Mouse (Mus musculus) natural killer cell, adult 2 months (primary cell): ENCODE data around the gene Zfp72.

ENCODE experiments used
- DNase-seq, 2 experiments: peaks; one replicate each; pipeline ENCODE4 v3.0.0; 2022; ENCODE audit warnings: low spot score in 2 of 2

Gene Zfp72

DNA sequence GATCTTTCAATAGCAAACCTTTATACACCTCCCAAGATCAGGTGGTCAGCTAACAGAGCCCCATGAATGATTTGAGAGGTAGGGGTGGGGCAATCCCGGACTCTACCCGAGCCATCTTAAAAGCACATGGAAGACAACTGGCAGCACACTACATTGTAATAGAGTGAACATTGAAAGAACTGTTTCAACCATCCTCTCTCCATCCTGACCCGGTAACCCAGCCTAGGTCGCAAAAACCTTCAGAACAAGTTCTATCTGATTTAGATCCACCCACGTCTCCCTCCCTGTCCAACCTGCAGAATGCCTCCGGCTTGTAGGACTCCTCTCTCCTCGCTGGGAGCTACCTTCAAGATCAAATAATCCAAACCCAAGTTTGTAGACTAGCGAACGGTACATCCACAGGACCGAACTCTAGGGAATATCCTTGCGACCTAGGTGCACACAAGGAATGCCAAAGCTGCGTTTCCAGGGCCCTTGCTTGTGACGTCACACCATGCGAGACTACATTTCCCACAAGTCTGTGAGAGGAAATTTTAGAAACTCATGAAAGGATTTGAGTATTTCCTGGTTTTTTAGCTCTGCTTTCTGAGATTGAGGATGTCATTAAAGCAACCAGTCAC lies at the start of gene Zfp72:
Gene Zfp72 (minus strand): TSS at position 466 of the 620 bp plus-strand sequence.
- peak; percentile 48 to 51 for DNase-seq

DNA sequence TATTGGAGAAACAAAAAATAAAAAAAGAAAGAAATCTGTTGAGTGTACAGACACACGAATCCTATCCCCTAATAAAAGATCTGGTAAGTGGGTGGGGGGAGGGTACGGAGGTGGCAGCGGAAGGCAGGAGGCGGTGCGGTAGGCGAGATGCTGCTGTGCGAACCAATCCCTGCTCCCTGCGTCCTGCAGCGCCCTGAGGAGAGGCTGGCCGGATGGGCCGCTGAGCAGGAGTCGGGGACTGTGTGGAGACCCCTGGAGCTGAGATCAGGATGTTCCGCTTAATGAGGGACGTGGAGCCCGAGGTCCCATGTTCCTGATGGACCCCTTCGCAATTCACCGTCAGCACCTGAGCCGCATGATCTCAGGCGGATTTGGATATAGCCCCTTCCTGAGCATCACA lies 49.3 kb upstream of the Zfp72 start:
- DNase-seq, result no peak

DNA sequence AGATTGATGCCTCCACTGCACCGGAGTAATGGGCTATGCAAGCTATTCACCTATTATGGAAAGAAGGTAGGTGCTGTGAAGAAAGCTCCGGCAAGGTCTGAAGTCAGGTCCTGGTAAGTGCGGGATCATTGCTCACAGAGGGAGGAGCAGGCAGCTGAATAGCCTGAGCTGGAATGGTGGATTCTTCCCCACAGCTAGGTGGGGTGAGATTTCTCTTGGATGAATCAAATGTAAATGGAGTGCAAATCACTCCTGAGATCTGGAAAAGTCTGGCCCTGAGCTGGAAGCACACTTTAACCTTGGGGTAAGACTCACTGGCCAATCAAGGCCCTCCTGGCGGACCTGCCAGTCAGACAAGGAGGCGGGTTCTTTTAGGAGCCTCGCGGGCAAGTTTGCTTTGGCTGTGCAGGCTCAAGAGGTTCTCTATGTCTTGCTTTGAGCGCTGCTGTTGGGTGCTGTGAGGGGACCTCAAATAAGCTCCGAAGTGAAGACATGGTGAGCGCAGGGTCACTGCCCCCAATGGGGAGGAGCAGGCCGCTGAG lies 8.7 kb upstream of the Zfp72 start, which contains the start of gene Ftl1-ps1:
Gene Ftl1-ps1 (plus strand): TSS at position 397 of the 542 bp plus-strand sequence.
- no peak for DNase-seq

DNA sequence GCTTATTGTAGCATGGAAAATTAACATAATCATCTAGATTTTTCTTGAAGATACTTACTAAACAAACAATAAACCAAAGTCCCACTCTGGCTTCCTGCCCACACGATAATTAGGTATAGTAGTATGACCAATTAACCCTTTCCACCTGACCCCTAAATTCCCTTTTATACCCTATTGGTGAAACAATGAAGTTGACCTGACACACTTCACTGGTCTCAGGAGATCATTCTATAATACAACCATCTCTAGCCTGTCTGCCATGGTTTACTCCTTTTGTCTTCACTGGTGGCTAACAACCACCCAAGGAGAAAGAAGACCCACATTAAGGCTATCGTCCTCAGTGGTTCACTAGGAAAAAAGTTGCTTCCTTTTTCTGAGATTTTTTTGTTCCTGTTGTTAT lies 520 bp upstream of the Zfp72 start:
- no peak for DNase-seq

DNA sequence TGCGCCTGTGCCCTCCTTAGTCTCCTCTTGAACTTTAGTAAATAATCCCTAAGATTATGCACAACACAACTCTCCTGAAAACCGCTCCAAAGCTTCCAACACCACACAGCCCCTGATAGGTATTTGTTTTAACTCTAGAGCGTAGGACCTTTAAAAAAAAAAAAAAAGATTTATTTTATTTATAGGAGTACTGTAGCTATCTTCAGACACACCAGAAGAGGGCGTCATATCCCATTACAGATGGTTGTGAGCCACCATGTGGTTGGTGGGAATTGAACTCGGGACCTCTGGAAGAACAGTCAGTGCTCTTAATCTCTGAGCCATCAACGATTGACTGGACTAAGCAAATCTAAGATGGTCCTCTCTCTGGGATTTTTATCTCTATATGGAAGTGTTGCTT lies 906 bp downstream of the Zfp72 start:
- DNase-seq, result no peak

DNA sequence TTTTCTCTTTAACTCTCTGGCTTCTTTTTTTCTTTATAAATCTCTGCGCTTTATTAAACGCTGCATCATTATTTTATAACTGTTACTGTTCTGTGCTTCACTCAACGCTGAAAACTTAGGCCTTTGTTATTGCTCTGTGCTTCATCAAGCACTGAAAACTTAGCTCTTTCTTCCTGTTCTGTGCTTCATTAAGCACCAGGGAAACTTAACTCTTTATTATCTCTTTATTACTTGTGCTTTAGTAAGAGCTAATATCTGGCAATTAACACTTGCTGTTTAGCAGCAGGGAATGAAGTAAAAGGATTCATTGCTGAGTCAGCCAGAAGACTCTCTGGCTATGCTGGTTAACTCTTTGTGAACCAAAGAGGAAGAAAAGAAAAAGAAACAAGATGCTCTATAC lies 8.3 kb downstream of the Zfp72 start:
- DNase-seq, result no peak

DNA sequence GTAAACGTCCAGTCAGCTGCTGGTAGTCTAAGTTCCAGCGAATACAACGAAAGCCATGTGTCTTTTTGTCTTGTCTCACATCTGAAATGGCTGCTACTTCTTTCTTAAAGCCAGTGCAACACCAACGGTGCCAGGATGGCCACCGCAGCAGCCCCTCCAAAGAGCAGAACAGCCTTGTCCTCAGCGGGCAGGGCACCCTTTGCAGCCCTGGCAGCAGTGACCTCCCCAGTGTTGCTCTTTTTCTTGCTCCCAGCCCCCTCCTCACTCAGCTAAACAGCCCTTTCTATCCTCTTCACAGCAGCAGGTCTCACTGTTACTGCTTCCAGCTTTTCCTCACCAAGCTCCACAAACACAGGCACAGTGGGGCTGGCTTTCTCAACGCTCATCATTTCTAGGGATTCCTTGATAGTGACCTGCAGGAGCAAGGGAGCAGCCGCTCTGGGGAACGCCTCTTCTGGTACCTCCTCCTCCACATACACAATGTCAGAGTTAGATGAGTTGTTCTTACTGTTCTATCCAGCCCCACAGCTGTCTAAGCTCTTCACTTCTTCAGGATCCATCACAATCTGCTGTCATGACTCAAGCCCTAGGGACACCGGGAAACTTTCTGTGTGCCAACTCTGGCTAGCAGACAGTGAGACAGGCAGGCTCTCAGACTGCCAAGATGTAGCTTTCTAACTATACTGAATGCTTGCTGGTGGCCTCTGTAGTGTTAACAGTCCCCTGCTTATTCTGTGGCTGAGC lies 8.9 kb downstream of the Zfp72 start:
- DNase-seq, result no peak

DNA sequence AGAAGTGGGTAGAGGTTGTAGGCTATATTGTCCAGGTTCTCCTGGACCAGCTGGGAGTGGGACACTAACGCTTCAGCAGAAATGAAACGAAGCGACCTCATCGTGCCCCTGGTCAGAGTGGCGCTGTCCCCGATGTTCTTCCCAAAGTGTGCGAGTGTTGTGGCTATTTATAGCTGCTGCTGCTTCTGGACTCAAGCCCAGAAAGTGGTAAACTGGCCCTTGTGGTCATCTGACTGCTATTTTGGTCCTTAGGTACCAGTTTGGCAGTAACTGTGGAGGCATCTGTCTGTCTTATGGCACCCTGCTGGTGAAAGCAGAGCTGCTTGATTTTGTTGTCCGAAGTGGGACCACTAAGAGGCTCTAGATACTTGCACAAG lies 26.8 kb downstream of the Zfp72 start, which contains the start of gene Lrrc14b:
Gene Lrrc14b (minus strand): TSS at position 147 of the 377 bp plus-strand sequence.
- no peak for DNase-seq

DNA sequence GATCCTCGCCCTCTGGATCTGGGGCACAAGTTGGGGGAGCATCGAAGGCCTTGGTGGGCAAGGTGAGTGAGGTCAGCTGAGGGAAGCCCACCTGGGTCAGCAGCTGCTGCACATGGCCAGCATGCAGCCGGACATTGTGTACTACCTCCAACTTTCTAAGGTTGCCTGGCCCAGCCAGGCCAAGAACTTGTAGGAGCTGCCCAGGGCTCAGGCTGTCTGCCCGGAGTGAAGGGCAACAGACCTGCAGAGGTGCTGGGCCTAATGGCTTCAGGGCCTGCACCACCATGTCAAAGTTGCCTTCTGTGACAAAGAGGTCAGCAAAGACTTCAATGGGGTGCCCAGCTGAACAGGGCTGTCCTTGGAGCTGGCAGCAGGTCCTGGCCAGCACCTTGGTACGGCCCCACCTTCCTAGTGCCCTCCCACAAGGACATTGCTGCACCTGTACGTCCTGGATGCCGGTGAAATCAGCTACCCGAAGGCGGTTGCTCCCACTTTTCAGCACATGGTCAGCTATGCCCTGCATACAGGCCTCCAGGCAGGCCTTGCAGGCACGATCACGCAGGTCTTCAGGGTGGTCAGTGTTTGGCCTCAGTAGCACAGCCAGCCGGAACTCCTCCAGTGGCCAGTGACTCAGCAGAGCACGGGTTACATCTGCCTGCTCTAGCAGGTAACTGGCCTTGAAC lies 27.3 kb downstream of the Zfp72 start:
- no peak for DNase-seq

DNA sequence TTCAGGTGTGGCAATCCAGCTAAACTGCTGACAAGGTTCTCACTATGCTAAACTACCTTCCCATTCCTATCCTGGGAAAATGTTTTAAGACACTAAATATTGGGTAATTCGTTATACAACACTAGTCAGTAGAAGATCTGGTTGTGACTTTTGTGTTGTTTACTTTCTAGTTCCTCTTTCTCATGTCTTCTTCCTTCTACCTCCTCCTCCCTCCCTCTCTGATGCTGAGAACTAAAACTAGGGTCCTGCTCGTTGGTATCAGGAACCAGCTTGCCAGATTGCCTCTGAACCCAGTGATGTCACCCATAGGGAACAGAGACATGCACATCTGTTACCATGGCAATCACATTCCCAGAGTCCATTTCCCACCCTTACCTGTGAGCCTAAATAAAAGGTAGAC lies 28.4 kb downstream of the Zfp72 start:
- no peak for DNase-seq

DNA sequence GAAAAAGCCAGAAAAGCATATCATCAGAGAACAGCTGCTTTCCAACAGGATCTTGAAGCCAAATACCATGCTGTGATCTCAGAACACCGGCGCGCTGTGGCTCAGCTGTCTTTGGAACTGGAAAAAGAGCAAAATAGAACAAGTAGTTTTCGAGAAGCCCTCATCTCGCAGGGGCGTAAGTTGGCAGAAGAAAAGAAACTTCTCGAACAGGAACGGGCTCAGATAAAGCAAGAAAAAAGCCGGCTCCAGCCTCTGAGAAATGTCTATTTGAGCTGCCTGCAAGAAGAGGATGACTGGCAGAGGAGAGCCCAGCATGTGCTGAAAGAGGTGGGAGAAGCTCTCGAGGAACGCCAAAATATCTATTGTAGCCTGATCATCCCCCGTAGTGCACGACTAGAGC lies 34.1 kb downstream of the Zfp72 start:
- no peak for DNase-seq

DNA sequence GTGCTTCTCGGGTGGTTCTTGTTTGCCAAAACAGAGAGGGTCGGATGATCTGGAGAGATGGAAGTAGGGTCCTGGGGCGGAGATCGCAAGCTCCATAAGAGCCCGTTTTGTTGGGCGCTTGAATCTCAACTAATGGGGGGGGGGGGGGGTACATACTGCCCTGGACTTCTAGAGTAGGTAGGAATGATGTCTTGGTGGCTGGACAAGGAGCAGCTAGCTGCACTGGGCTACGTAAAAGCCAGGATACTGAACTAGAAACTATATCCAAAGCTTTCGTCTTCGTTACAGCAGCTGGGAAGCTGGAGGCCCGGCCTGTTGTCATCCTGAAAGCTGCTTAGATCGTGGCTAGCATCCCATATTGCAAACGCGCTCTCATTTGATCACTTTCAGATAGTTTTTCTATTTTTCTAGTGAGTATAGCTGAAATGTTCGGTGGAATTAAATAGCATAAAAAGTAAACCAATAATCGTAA lies 40.2 kb downstream of the Zfp72 start:
- no peak for DNase-seq

DNA sequence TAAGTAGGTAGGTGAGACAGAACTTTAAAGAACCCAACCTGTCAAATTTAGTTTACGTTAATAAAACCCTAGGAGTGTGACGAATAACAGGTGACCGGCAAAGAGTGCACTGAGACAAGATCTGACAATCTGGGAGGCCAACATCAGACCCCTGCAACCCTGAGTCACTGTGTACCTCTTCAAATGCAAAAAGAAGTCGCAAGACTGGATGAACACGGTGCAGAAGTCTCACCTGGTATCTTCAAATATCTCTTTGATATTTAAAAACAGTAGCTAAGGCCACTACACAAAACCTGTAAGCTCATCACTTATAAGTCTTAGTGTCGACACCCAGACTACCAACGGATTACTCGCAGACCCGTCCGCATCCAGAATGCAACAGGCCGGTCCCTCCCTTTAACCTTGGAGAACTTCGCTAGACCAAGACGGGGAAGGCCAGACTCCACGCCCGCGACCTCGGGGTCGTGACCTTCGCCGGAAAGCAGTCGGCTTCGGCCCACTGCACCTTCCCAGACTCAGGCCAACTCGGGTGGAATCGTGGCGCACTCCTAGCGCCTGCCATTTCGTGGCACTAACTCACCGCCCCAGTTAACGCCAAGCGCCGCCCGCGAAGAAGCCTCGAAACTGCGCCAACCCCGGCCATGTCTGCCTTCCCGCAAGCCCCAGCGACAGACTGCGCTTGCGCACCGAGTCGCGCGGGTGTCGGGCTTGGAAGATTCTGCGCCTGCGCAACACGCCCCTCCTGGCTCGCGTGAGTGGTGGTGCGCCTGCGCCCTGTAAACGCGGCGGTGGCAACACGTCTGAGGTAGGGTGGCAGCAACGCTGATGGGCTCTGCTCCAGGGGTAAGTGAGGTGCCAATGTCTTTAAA lies 40.8 kb downstream of the Zfp72 start, which contains the start of the genes Sdha and Ccdc127:
Gene Sdha (minus strand): TSS at position 715 of the 869 bp plus-strand sequence.
Gene Ccdc127 (plus strand): TSS at position 744 of the 869 bp plus-strand sequence.
- peak; percentile 93 to 95 for DNase-seq

DNA sequence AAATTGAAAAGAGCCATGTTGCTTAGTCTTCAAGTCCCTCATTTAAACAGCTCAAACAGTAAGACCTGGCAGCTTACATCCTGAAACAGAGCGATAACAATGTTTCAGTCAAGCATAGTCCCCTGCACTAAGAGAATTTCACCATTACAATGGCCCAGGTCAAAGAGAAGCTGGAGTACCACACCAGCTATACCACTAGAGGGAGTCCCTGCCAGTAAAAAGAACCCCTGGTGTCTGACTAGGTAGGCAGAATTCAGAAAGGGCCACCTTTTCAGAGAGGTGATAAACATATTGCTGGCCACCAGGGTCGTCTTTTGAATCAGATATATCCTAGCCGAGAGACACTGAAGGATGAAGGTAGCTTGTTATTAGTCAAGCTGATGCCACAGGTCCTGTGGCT lies 49.6 kb downstream of the Zfp72 start:
- DNase-seq, result peak; percentile 53 to 69

DNA sequence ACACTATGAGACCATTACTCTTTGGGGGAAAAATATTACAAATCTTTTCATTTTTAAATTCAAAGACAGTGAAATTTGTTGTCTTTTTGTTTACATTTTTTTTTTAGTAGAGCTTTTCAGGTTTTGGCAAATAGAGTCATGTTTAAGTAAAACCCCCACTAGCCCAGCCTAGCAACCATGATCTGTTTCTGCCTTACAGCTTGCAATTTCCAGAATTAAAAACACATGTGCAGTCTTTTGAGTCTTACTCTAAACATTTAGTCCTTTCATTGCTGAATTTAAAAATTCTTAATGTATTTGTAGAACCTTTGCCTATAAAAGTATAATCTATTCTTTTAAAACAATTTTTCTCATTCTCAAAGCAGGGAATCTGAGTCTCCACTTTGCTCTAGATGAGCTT lies 61.3 kb downstream of the Zfp72 start:
- no peak for DNase-seq
